Mouse (Mus musculus) hindbrain, postnatal 0 days (tissue): ENCODE measurements at regions not wholly inside any gene's neighbourhood (a gene's known extent, or its start where the extent isn't known, plus 50 kb on each side); places are given as distances from the start of the nearest gene placed in this dataset.

Experiments
- ATAC-seq: fragments of 200-750 bp; cut with Nextera tagmentation; 2 replicates; pipeline ENCODE4 v1.8.0; 2017; ENCODE audit warnings: mild to moderate bottlenecking, moderate TSS enrichment, moderate library complexity
- DNase-seq: peaks from one replicate; pipeline ENCODE4 v3.0.0-alpha.2; 2015; ENCODE audit warnings: low spot score
- H3K27ac ChIP-seq: fragments of 300-500 bp; sonication (generic); 2 replicates; pipeline ENCODE4 v1.5.1; 2014; ENCODE audit warnings: mild to moderate bottlenecking
- H3K27me3 ChIP-seq: fragments of 300-500 bp; sonication (generic); 2 replicates; pipeline ENCODE4 v1.6.1; 2014; ENCODE audit warnings: low read length, mixed read lengths; ENCODE audit not compliant: insufficient read depth
- H3K36me3 ChIP-seq: fragments of 300-500 bp; sonication (generic); 2 replicates; pipeline ENCODE4 v1.6.1; 2014; ENCODE audit warnings: low read length, mixed read lengths; ENCODE audit not compliant: insufficient read depth
- H3K4me1 ChIP-seq: fragments of 300-500 bp; sonication (generic); 2 replicates; pipeline ENCODE4 v1.6.1; 2014; ENCODE audit warnings: antibody characterized with exemption, low read length, mixed read lengths; ENCODE audit not compliant: insufficient read depth
- H3K4me2 ChIP-seq: fragments of 300-500 bp; sonication (generic); 2 replicates; pipeline ENCODE4 v1.6.1; 2014; ENCODE audit warnings: low read depth, mild to moderate bottlenecking, low read length, moderate library complexity, mixed read lengths
- H3K4me3 ChIP-seq: fragments of 300-500 bp; sonication (generic); 2 replicates; pipeline ENCODE4 v1.5.1; 2014; ENCODE audit warnings: low read length
- H3K9ac ChIP-seq: fragments of 300-500 bp; sonication (generic); replicated peaks from 2 replicates; pipeline ENCODE4 v1.6.1; 2014; ENCODE audit warnings: mild to moderate bottlenecking, low read length, moderate library complexity, mixed read lengths
- H3K9me3 ChIP-seq: fragments of 300-500 bp; sonication (generic); 2 replicates; pipeline ENCODE4 v1.6.1; 2016; ENCODE audit warnings: low read length, mixed read lengths
- CTCF ChIP-seq: IDR thresholded peaks from 2 replicates; pipeline ENCODE4 v1.5.1; 2016; ENCODE audit warnings: antibody characterized with exemption, control low read depth, low read depth
- WGBS: fragments of 180-500 bp; shearing (Covaris S2); extraction: QIAGEN DNeasy Blood & Tissue Kit; methylation state at CpG from one replicate; pipeline ENCODE4 v1.1.7; 2014; 5-methylcytosine and 5-hydroxymethylcytosine counted together

DNA sequence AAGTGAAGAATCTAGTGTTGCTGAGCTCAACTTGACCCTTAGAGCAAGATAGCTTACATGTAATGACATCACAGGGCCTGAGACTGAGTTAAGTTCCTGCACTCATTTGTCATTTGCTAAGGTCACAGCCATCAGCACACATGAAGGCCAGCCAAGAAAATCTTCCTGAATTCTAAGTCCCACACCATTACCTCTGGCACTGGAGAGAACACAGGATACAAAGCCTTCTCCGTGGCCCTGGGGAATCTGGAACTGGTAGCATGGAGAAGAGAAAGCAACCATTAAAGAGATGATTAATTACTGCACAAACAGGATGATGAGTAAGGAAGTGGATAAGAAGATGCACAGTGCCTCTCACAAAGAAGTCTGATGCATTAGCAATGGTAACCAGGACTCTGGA, 232.0 kb downstream of the Wdr72 start:
- no peaks in the 10 kb centered on the region for H3K4me1 ChIP-seq
- no peaks in the 10 kb centered on the region for H3K27me3 ChIP-seq
- TF ChIP-seq CTCF = no peak
- no peaks in the 10 kb centered on the region for H3K9me3 ChIP-seq
- 82% methylated on average over 1 of the region's 1 CpGs for WGBS
- no peak overlapping the region for H3K27ac ChIP-seq
- H3K36me3 ChIP-seq = no peaks in the 10 kb centered on the region
- H3K9ac ChIP-seq = no peak overlapping the region
- ATAC-seq (no peak), DNase-seq (no peak)
- H3K4me2 ChIP-seq = no peak overlapping the region
- H3K4me3 ChIP-seq = no peak overlapping the region

DNA sequence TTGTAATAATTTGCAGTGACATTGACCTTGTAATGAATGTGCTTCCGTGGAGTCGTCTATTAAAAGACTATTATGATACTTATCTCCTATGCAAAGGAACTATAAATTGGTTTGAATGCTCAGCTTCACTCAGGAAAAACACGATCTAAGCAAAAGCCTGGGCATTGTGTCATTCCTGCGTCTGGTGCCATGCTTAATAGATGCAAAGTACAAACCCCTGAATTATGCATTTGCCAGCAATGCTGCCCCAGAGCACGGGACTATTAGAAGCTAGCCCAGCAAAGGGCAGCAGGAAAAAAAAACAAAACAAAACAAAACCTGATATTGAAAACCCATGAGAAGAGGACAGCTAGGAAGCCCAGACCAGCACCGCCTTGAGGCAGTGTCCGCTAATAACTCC, 234.9 kb downstream of the Wdr72 start:
- no peak overlapping the region for H3K9ac ChIP-seq
- no peak overlapping the region for H3K4me3 ChIP-seq
- no peak for ATAC-seq
- WGBS = 59% methylated on average over 7 of the region's 7 CpGs
- H3K27me3 ChIP-seq = no peaks in the 10 kb centered on the region
- no peak for DNase-seq
- H3K9me3 ChIP-seq = no peaks in the 10 kb centered on the region
- H3K36me3 ChIP-seq = no peaks in the 10 kb centered on the region
- H3K27ac ChIP-seq = no peak overlapping the region
- H3K4me2 ChIP-seq = no peak overlapping the region
- H3K4me1 ChIP-seq = no peaks in the 10 kb centered on the region
- TF ChIP-seq CTCF = no peak

DNA sequence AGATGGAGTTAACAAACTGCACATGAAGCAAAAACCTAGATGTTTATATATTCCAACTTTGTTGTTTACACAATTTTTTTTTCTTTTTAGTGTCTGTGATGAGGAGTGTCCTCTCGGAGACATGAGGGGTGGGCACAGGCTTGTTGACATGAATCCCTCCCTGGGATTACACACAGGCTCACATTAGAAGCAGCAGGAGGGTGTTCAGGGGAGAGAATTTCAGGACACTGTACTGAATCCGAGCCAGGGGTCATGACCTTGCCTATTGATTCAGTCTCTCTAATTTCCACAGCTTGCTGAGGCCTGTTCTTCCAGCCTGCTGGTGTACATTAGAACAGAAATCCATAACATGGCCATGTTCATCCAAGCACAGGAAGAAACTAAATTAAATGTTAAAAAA, 238.6 kb downstream of the Wdr72 start:
- Histone ChIP-seq H3K4me3 (no peak overlapping the region), H3K9me3 (no peaks in the 10 kb centered on the region), H3K4me1 (no peaks in the 10 kb centered on the region), H3K27ac (no peak overlapping the region), H3K9ac (no peak overlapping the region), H3K4me2 (no peak overlapping the region), H3K36me3 (no peaks in the 10 kb centered on the region), H3K27me3 (no peaks in the 10 kb centered on the region)
- no peak for TF ChIP-seq CTCF
- no peak for ATAC-seq
- 39% methylated on average over 2 of the region's 2 CpGs for WGBS
- DNase-seq = no peak

DNA sequence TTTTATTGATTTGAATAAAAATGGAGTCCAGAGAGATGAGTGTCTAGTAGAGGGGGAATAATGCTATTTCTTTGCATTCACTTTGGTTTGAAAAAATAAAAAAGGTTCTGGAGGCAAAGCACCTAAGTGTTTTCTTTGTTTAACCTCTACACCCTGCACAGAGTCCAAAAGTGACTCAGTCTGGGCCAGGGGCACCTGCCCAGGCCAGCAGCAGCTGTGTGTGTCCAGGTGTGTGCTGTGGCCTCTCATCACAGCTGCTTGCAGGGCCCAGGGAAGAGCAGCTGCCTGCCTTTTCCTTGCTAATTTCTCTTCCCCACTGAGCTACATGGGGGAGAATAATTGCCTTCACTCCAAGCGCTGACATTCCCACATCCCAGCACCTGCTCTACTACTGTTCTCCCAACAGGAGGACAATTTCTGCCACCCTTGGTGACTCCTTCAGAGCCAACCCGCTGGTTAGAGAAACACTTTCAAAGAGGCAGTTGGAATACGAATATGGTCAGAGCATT, 255.8 kb downstream of the Wdr72 start:
- Histone ChIP-seq H3K4me3 (no peak overlapping the region), H3K4me2 (no peak overlapping the region), H3K27me3 (no peaks in the 10 kb centered on the region), H3K9me3 (no peaks in the 10 kb centered on the region), H3K27ac (no peak overlapping the region), H3K9ac (no peak overlapping the region), H3K4me1 (no peaks in the 10 kb centered on the region), H3K36me3 (no peaks in the 10 kb centered on the region)
- peak; percentile 5 for DNase-seq
- WGBS = 29% methylated on average over 3 of the region's 3 CpGs
- TF ChIP-seq CTCF = no peak
- ATAC-seq = no peak

DNA sequence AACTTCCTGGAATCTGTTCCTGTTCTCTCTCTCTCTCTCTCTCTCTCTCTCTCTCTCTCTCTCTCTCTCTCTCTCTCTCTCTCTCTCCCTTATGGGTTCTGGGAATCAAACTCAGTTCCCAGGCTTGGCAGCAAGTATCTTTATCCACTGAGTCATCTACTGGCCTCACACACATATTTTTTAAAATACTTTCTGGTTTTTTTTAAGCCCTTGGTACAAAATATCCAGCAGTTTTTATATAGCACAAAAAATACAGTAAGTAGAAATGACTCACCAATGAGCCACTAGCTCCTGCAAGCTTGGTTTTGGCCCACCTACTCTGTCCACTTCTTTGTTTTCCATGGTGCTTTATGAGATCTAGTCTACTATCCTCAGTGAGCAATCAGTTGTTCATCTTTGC, 266.0 kb downstream of the Wdr72 start:
- TF ChIP-seq CTCF = no peak
- no peaks in the 10 kb centered on the region for H3K4me1 ChIP-seq
- no peaks in the 10 kb centered on the region for H3K9me3 ChIP-seq
- ATAC-seq = no peak
- no peak overlapping the region for H3K27ac ChIP-seq
- H3K36me3 ChIP-seq = no peaks in the 10 kb centered on the region
- H3K4me2 ChIP-seq = no peak overlapping the region
- no peak overlapping the region for H3K9ac ChIP-seq
- no peak overlapping the region for H3K4me3 ChIP-seq
- no peaks in the 10 kb centered on the region for H3K27me3 ChIP-seq
- DNase-seq = no peak

DNA sequence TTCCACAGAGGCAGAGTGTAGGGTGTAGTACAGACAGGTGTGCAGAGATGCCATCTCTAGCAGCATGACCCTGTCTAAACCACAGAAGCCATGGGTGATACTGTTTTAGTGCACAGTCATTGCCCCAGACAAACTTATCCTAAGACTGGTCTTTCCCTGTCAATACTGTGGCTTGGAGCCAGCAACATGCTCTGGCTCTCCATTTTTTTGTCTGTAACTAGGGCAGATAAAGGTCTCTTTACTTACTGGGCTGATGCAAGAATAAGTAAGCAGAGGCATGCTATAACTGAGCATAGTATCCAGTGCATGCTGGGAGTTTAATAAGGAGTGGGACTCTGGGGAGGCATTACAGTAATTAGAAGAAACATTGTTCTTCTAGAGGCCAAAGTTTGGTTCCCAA, 267.0 kb downstream of the Wdr72 start:
- DNase-seq = no peak
- H3K9ac ChIP-seq = no peak overlapping the region
- no peak overlapping the region for H3K27ac ChIP-seq
- H3K4me3 ChIP-seq = no peak overlapping the region
- no peak for TF ChIP-seq CTCF
- H3K4me1 ChIP-seq = no peaks in the 10 kb centered on the region
- no peaks in the 10 kb centered on the region for H3K9me3 ChIP-seq
- ATAC-seq = no peak
- no peak overlapping the region for H3K4me2 ChIP-seq
- no peaks in the 10 kb centered on the region for H3K36me3 ChIP-seq
- no peaks in the 10 kb centered on the region for H3K27me3 ChIP-seq

DNA sequence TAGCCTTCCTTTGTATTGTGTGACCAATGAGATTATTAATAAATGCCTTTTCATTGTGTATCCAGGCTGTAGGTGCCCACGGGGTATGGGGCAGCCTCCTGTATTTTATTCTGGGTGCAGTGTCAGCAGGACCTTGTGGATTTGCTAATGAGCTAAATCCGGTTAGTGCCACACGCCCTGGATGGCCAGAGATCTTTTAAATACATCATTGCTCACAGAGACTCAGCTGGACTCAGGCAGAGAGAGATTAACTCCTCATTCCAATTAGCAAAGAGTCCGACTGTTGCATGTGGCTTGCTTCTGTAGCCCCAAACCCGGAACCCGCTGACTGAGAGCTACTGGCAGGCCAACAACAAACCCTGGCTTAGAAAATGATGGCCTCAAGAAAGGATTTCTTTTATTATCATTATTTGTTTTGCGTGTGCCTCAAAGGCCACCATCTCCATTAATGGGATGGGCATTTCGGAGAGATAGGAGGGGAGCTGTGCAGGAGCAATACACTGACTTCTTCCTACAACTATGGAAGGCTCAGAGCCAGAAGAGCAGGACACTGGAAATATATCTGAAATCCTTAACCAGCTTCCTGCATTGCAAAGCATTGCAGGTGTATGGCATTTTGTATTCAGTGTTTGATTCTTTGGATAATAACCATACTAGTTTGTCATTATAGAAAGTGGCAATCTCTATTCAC, 274.2 kb downstream of the Wdr72 start:
- peak; percentile 33 for DNase-seq
- WGBS = 48% methylated on average over 8 of the region's 8 CpGs
- no peak for TF ChIP-seq CTCF
- H3K27ac ChIP-seq = no peak overlapping the region
- H3K36me3 ChIP-seq = no peaks in the 10 kb centered on the region
- no peaks in the 10 kb centered on the region for H3K9me3 ChIP-seq
- H3K4me3 ChIP-seq = no peak overlapping the region
- H3K4me1 ChIP-seq = no peaks in the 10 kb centered on the region
- ATAC-seq = no peak
- no peak overlapping the region for H3K4me2 ChIP-seq
- no peak overlapping the region for H3K9ac ChIP-seq
- H3K27me3 ChIP-seq = no peaks in the 10 kb centered on the region
